Mouse (Mus musculus) retina, embryonic 14.5 days (tissue): Measurements from ENCODE around the gene Acat3.
"Not testable (repeated sequence)": the region's sequence is repeated elsewhere in the genome, so short reads cannot be mapped to it uniquely, and the experiment has no call there.

Experiments
- DNase-seq: peaks from one replicate; pipeline ENCODE4 v3.0.0-alpha.2; 2015; ENCODE audit warnings: low spot score

The Acat3 gene

GRCm38 (mm10) chr17:12916588-12917380, 23.6 kb downstream of the Acat3 start:
- no peak for DNase-seq

GRCm38 (mm10) chr17:12915881-12916583, 24.4 kb downstream of the Acat3 start, which contains the start of gene Mrpl18:
TSS of gene Mrpl18 (minus strand) at chr17:12916345.
- DNase-seq = peak; percentile 100

GRCm38 (mm10) chr17:12915488-12915880, 24.9 kb downstream of the Acat3 start, which contains the start of gene Tcp1:
TSS of gene Tcp1 (plus strand) at chr17:12915701.
- peak; percentile 12 for DNase-seq

- no peak for DNase-seq
Measured at GRCm38 (mm10) chr17:12910391-12910790, 30.0 kb downstream of the Acat3 start.

GRCm38 (mm10) chr17:12909361-12910280, 30.8 kb downstream of the Acat3 start, which contains the start of gene Pnldc1:
TSS of gene Pnldc1 (minus strand) at chr17:12910230.
- DNase-seq = no peak

- no peak for DNase-seq
Measured at GRCm38 (mm10) chr17:12906436-12906835, 34.0 kb downstream of the Acat3 start.

GRCm38 (mm10) chr17:12905810-12906209, 34.6 kb downstream of the Acat3 start:
- no peak for DNase-seq

GRCm38 (mm10) chr17:12904349-12904748, 36.1 kb downstream of the Acat3 start:
- no peak for DNase-seq

GRCm38 (mm10) chr17:12903372-12904333, 36.7 kb downstream of the Acat3 start:
- DNase-seq = no peak

GRCm38 (mm10) chr17:12902291-12902690, 38.1 kb downstream of the Acat3 start:
- DNase-seq = no peak

- DNase-seq = not testable (repeated sequence)
Measured at GRCm38 (mm10) chr17:12898607-12899006, 41.8 kb downstream of the Acat3 start.

GRCm38 (mm10) chr17:12897674-12898073, 42.7 kb downstream of the Acat3 start:
- no peak for DNase-seq

- DNase-seq = no peak
Measured at GRCm38 (mm10) chr17:12892033-12892432, 48.4 kb downstream of the Acat3 start.

GRCm38 (mm10) chr17:12891054-12891453, 49.3 kb downstream of the Acat3 start:
- no peak for DNase-seq

GRCm38 (mm10) chr17:12887021-12887775, 53.2 kb downstream of the Acat3 start:
- no peak for DNase-seq

- no peak for DNase-seq
Measured at GRCm38 (mm10) chr17:12886620-12887019, 53.8 kb downstream of the Acat3 start.

GRCm38 (mm10) chr17:12881216-12881615, 59.2 kb downstream of the Acat3 start:
- DNase-seq = no peak

GRCm38 (mm10) chr17:12880178-12880577, 60.2 kb downstream of the Acat3 start:
- peak; percentile 92 for DNase-seq

- no peak for DNase-seq
Measured at GRCm38 (mm10) chr17:12875734-12876133, 64.7 kb downstream of the Acat3 start, which contains the start of gene Mrgprh. TSS of gene Mrgprh (plus strand) at chr17:12876034.
